Mouse (Mus musculus) liver, adult 2 months (tissue): Measurements from ENCODE around the gene Ubtf. TPM values are rescaled to one million over a fixed set of nuclear protein-coding genes. Genes with fewer than 3 reads are reported as not detected.

Source experiments
- DNase-seq: peaks from one replicate; pipeline ENCODE4 v3.0.0-alpha.2; 2011; ENCODE audit warnings: low read depth, low spot score; ENCODE audit errors: extremely low read depth
- H3K27ac ChIP-seq: fragments of 200-500 bp; replicated peaks from 2 replicates; pipeline ENCODE4 v1.5.1; 2012; ENCODE audit warnings: low read depth, mild to moderate bottlenecking, control low read depth, inconsistent platforms, low read length; ENCODE audit not compliant: insufficient read depth
- H3K27me3 ChIP-seq: fragments of 200-500 bp; 2 replicates; pipeline ENCODE4 v1.6.1; 2012; ENCODE audit warnings: mild to moderate bottlenecking, moderate library complexity, low read length, inconsistent platforms; ENCODE audit not compliant: control insufficient read depth, insufficient read depth
- H3K36me3 ChIP-seq: fragments of 200-500 bp; 2 replicates; pipeline ENCODE4 v1.6.1; 2012; ENCODE audit warnings: low read length, inconsistent platforms; ENCODE audit not compliant: control insufficient read depth, insufficient read depth
- H3K4me1 ChIP-seq: fragments of 200-500 bp; 2 replicates; pipeline ENCODE4 v1.6.1; 2011; ENCODE audit warnings: low read length; ENCODE audit not compliant: control insufficient read depth, insufficient read depth
- H3K4me3 ChIP-seq: fragments of 200-500 bp; 2 replicates; pipeline ENCODE4 v1.5.1; 2011; ENCODE audit warnings: low read depth, mild to moderate bottlenecking, control low read depth, low read length, moderate library complexity; ENCODE audit not compliant: insufficient read depth
- H3K79me2 ChIP-seq: fragments of 200-500 bp; 2 replicates; pipeline ENCODE4 v1.6.1; 2012; ENCODE audit warnings: inconsistent platforms, mild to moderate bottlenecking, low read length, moderate library complexity; ENCODE audit not compliant: control insufficient read depth, insufficient read depth
- H3K9ac ChIP-seq: fragments of 200-500 bp; 2 replicates; pipeline ENCODE4 v1.6.1; 2012; ENCODE audit warnings: low read depth, mild to moderate bottlenecking, control low read depth, inconsistent platforms, low read length
- CTCF ChIP-seq: fragments of 200-500 bp; IDR thresholded peaks from 2 replicates; pipeline ENCODE4 v1.5.1; 2011; ENCODE audit warnings: low read depth, low read length, control low read depth
- POLR2A ChIP-seq: fragments of 200-500 bp; IDR thresholded peaks from 2 replicates; pipeline ENCODE4 v1.6.1; 2011; ENCODE audit warnings: low read length, control low read depth; ENCODE audit not compliant: insufficient read depth; ENCODE audit errors: extremely low read depth
- WGBS: fragments of 180-500 bp; shearing (Covaris S2); methylation state at CpG from one replicate; pipeline ENCODE4 v1.1.7; 2018; 5-methylcytosine and 5-hydroxymethylcytosine counted together
- polyA plus RNA-seq: library from polyadenylated mRNA; depleted of rRNA; stranded (reverse); fragments of >200 nt; gene quantifications from 2 replicates; pipeline ENCODE4 v1.2.3, GENCODE M21; 2012
- total RNA-seq: library from RNA; depleted of rRNA; stranded (reverse); fragments of >200 nt; gene quantifications from 2 replicates; pipeline ENCODE4 v1.2.3, GENCODE M21; 2014

The Ubtf gene
- total and polyA plus RNA-seq, 2 experiments: 12.8 to 19.4 TPM

- Histone ChIP-seq H3K27me3 (no peaks in the 10 kb centered on the region), H3K79me2 (no peaks in the 10 kb centered on the region), H3K4me1 (no peaks in the 10 kb centered on the region), H3K36me3 (no peaks in the 10 kb centered on the region), H3K4me3 (no peak overlapping the region), H3K9ac (no peak overlapping the region), H3K27ac (no peak overlapping the region)
- TF ChIP-seq CTCF: no peak
- TF ChIP-seq POLR2A: no peak
- 88% methylated on average over 12 of the region's 12 CpGs for WGBS
- no peak for DNase-seq
Observed at GRCm38 (mm10) chr11:102342742-102343141, 23.2 kb upstream of the Ubtf start.

- H3K4me3 ChIP-seq: no peak overlapping the region
Observed at GRCm38 (mm10) chr11:102341101-102341500, 21.6 kb upstream of the Ubtf start.

GRCm38 (mm10) chr11:102339624-102340023 lies 20.1 kb upstream of the Ubtf start:
- no peak overlapping the region for H3K9ac ChIP-seq
- no peaks in the 10 kb centered on the region for H3K4me1 ChIP-seq
- no peaks in the 10 kb centered on the region for H3K27me3 ChIP-seq
- H3K36me3 ChIP-seq: no peaks in the 10 kb centered on the region
- no peaks in the 10 kb centered on the region for H3K79me2 ChIP-seq
- TF ChIP-seq POLR2A: no peak
- peak; percentile 49 for TF ChIP-seq CTCF
- H3K4me3 ChIP-seq: no peak overlapping the region
- no peak overlapping the region for H3K27ac ChIP-seq
- no peak for DNase-seq
- WGBS: 67% methylated on average over 4 of the region's 4 CpGs

More at GRCm38 (mm10) chr11:102341101-102341500, 21.6 kb upstream of the Ubtf start:
- Histone ChIP-seq H3K4me1 (no peaks in the 10 kb centered on the region), H3K27me3 (no peaks in the 10 kb centered on the region), H3K36me3 (no peaks in the 10 kb centered on the region), H3K79me2 (no peaks in the 10 kb centered on the region), H3K9ac (no peak overlapping the region), H3K27ac (no peak overlapping the region)
- WGBS: 95% methylated on average over 4 of the region's 4 CpGs
- no peak for DNase-seq
- TF ChIP-seq POLR2A (no peak), CTCF (no peak)

- TF ChIP-seq POLR2A (no peak), CTCF (no peak)
- Histone ChIP-seq H3K27ac (no peak overlapping the region), H3K36me3 (no peaks in the 10 kb centered on the region), H3K9ac (no peak overlapping the region), H3K4me1 (no peaks in the 10 kb centered on the region), H3K79me2 (no peaks in the 10 kb centered on the region), H3K4me3 (no peak overlapping the region), H3K27me3 (no peaks in the 10 kb centered on the region)
- no peak for DNase-seq
- 78% methylated on average over 11 of the region's 11 CpGs for WGBS
Observed at GRCm38 (mm10) chr11:102339195-102339594, 19.7 kb upstream of the Ubtf start.

GRCm38 (mm10) chr11:102338561-102338960 lies 19.0 kb upstream of the Ubtf start:
- Histone ChIP-seq H3K36me3 (no peaks in the 10 kb centered on the region), H3K4me1 (no peaks in the 10 kb centered on the region), H3K27me3 (no peaks in the 10 kb centered on the region), H3K9ac (no peak overlapping the region), H3K4me3 (no peak overlapping the region), H3K79me2 (no peaks in the 10 kb centered on the region), H3K27ac (no peak overlapping the region)
- WGBS: 36% methylated on average over 3 of the region's 3 CpGs
- TF ChIP-seq CTCF (no peak), POLR2A (no peak)
- DNase-seq: peak; percentile 53

GRCm38 (mm10) chr11:102337921-102338320 lies 18.4 kb upstream of the Ubtf start:
- Histone ChIP-seq H3K9ac (no peak overlapping the region), H3K36me3 (no peaks in the 10 kb centered on the region), H3K27ac (no peak overlapping the region), H3K4me3 (no peak overlapping the region), H3K79me2 (no peaks in the 10 kb centered on the region), H3K27me3 (no peaks in the 10 kb centered on the region), H3K4me1 (no peaks in the 10 kb centered on the region)
- WGBS: 100% methylated on average over 1 of the region's 1 CpGs
- no peak for TF ChIP-seq CTCF
- TF ChIP-seq POLR2A: no peak
- DNase-seq: no peak
